Mouse (Mus musculus): ENCODE results near the gene Mink1.
"Not testable (repeated sequence)": the region's sequence is repeated elsewhere in the genome, so short reads cannot be mapped to it uniquely, and the experiment has no call there.

Mink1 gene

DNA sequence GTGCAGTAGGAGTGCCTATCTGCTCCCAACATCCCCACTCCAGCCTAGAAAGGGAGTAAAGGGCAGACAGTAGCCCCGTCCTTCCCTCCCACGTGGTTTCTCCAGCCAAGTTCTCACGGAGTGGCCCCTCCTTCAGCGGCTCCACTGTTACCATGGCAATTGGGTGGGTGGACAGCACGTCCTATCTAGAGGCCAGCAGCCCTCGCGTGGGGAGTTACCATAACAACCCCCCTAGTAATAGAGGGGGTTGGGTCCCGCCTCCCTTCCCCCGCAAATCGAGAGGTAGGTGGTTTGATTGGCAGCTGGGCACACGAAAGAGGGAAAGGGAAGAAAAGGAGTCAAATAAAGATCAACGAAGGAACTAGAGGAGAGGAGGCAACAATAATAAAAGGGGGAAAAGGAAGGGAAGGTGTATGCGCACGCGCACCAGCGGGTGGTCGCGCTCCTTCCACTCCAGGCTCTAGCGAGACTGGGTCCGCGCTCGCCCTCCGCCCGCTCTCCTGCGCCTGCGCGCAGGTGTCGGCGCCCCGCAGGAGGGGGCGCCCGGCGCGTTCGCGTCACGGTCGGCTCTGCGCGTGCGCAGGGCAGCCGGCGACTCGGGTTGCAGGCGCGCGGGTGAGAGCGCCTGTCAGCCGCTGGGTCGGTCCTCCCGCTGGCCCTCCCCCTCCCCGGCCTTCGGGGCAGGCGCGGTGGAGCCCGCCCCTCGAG lies at the start of gene Mink1:
Gene Mink1 (plus strand): TSS at position 595 of the 708 bp plus-strand sequence.
- peak; percentile 86 to 87 for DNase-seq (ENCODE audit: low spot score in 2 of 2)

- DNase-seq (ENCODE audit: low spot score in 2 of 2), result no peak
Observed at GRCm38 (mm10) chr11:70513520-70513919, 49.2 kb upstream of the Mink1 start.

DNA sequence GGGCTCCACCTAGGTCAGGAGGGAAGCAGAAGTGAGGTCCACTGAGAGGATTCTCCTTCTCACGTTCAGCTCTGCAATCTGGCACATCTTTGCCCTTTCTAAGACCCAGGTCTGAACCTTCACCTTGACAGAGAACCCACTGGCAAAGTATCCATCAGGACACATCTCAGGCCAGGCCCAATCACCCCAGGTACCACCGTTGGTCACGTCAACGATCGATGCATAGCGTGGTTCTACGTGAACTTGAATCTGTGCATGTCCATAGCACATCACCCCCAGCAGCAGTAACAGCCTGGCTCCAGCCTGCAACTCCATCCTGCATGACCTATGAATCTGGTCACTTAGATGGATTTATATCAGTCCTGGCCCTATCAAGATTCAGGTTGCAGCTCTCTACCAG lies 48.4 kb upstream of the Mink1 start, which contains the start of gene Vmo1:
Gene Vmo1 (minus strand): TSS at position 329 of the 400 bp plus-strand sequence.
- DNase-seq (ENCODE audit: low spot score in 2 of 2), result no peak

GRCm38 (mm10) chr11:70516352-70516751 lies 46.3 kb upstream of the Mink1 start:
- peak in 1 of 2 experiments; percentile 47 for DNase-seq (ENCODE audit: low spot score in 2 of 2)

GRCm38 (mm10) chr11:70518436-70518835 lies 44.2 kb upstream of the Mink1 start:
- DNase-seq (ENCODE audit: low spot score in 2 of 2), result no peak

- no peak for DNase-seq (ENCODE audit: low spot score in 2 of 2)
Observed at GRCm38 (mm10) chr11:70518923-70519322, 43.8 kb upstream of the Mink1 start, which contains the start of gene Gltpd2. TSS of gene Gltpd2 (plus strand) at chr11:70519196.

- DNase-seq (ENCODE audit: low spot score in 2 of 2), result no peak
Observed at GRCm38 (mm10) chr11:70520178-70520769, 42.4 kb upstream of the Mink1 start.

GRCm38 (mm10) chr11:70523306-70523989 lies 39.2 kb upstream of the Mink1 start:
- DNase-seq (ENCODE audit: low spot score in 2 of 2), result not testable (repeated sequence)

DNA sequence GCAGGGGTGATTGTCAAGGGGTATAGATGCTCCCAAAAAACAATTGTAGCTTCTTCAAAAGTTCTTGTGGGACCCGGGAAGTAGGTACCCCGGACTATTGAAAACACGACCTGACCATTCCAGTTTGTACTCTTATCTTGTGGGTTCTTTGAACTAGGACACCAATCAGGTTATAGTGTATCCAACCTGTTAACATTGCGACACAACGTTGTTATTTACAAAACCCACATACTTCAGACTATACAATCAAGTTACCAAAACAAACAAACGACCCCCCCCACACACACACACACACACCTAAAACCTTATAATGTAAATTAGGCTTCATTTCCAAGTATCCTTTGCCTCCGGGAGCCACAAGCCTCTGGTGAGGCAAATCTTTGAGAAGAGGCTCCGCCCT lies 37.9 kb upstream of the Mink1 start:
- DNase-seq (ENCODE audit: low spot score in 2 of 2), result no peak

DNA sequence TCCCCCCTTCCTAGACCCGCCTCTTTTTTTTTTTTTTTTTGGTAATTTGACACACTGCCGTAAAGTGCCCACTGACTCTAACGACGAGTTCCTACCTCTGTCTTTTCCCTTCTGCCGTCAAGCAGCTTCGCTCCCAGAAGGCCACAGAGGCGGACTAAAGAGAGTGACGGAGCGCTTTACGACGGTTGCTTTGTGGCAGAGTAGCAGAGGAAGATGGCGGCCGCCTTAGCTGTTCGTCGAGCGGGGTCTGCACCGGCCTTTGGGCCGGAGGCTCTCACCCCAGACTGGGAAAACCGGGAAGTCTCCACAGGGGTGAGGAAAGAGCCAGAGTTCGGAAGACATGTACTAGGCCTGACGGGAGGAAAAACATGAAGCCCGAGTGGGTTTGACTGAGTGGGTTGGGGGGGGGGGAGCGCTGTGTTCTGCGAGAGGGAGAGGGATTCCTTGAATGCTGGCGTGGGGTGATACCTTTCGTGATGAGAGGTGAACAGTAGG lies 37.5 kb upstream of the Mink1 start, which contains the start of gene Psmb6:
Gene Psmb6 (plus strand): TSS at position 184 of the 495 bp plus-strand sequence.
- DNase-seq (ENCODE audit: low spot score in 2 of 2), result peak; percentile 94 to 96

DNA sequence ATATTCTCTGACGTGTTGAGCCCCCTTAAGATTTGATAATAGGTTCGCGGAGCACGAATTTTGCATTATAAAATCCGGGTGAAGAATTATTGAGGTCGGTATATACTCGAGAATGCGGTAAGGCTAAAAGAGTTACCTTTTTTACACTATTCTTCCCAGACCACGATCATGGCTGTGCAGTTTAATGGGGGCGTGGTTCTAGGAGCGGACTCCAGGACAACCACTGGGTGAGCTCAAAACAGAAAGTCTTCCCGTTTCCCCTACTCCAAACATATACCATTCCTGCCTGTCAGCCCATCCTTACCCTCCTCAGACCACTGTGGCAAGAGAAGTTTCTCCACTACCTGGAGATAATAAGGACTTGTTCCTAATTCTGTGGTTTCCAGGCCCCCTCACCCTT lies 37.0 kb upstream of the Mink1 start:
- DNase-seq (ENCODE audit: low spot score in 2 of 2), result no peak

GRCm38 (mm10) chr11:70526211-70526610 lies 36.5 kb upstream of the Mink1 start:
- DNase-seq (ENCODE audit: low spot score in 2 of 2), result no peak

- DNase-seq (ENCODE audit: low spot score in 2 of 2), result no peak
Observed at GRCm38 (mm10) chr11:70528610-70529009, 34.1 kb upstream of the Mink1 start.

- DNase-seq (ENCODE audit: low spot score in 2 of 2), result not testable (repeated sequence)
Observed at GRCm38 (mm10) chr11:70531065-70531464, 31.6 kb upstream of the Mink1 start.

DNA sequence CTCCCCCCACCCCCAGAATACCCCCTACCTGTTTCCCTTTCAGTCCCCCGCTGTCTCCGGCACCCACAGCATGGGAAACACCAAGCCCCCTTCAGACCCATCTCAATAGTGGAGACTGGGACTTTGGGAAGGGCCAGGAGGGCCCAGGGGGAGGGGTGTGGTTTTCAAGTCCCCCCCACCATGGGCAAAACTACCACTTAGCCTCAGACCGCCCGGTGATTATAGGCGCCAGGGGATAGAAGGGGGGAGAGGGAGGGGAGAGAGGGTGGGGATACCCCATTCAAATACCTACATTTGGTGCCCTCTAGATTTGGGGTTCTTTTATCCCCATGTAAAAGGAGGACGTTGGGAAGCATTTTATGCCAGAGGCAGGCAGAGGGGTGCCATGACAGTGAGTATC lies 29.8 kb upstream of the Mink1 start, which contains the start of gene Gm40193:
Gene Gm40193 (minus strand): TSS at position 101 of the 400 bp plus-strand sequence.
- no peak for DNase-seq (ENCODE audit: low spot score in 2 of 2)

- no peak for DNase-seq (ENCODE audit: low spot score in 2 of 2)
Observed at GRCm38 (mm10) chr11:70539423-70539822, 23.3 kb upstream of the Mink1 start.

DNA sequence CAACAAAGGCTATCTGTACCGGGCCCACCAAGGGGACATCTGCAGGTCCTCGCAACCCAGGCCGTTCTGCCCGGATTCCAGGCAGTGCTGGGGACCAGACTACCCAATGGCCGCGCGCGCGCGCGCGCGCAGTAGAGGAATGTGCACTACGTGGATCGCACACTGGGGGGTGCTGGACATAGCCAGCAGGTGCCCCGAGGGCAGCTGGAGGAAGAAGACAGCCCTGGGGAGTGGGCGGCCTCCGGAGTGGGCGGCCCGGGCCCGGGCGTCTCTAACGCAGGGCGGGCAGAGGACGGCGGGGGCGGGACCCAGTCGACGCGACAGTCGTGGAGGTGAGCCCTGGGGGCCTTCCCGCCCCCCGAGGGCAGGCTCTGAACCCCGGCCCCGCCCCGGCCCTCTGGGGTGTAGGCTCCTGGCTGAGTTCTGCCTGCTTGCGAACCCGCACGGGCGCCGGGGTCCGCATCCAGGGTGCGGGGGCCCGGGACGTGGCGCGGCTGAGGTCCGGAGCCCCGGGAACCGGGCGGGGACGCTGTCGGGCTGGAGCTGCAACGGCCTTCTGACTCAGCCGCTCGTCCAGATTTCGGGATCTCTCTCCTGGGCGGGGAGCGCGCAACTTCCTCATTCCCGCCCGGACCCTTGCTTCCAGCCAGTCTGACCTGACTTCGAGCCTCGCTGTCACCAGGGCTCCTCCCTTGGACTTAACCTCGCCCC lies 22.6 kb upstream of the Mink1 start, which contains the start of gene Pld2:
Gene Pld2 (plus strand): TSS at position 188 of the 711 bp plus-strand sequence.
- DNase-seq (ENCODE audit: low spot score in 2 of 2), result peak; percentile 85 to 86

GRCm38 (mm10) chr11:70540928-70541327 lies 21.8 kb upstream of the Mink1 start:
- DNase-seq (ENCODE audit: low spot score in 2 of 2), result no peak

- no peak for DNase-seq (ENCODE audit: low spot score in 2 of 2)
Observed at GRCm38 (mm10) chr11:70541415-70541814, 21.3 kb upstream of the Mink1 start.

DNA sequence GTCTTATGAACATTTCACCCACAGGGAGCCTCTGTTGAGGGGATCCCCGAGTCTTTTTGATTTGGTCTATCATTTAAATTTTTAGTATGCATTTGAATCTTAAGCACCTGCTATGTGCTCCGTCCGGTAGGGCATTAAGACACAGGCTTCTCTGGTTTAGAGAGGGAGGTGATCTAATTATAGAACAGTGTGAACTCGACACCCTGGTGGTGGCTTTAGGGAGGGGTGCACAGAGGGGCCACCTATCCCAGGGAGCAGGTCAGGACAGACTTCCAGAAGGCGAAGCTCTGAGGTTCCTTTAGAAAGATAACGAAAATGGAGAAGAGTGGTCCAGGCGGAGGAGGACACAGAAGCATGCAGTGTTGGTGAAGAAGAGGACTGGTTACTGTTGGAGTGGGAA lies 18.2 kb upstream of the Mink1 start:
- DNase-seq (ENCODE audit: low spot score in 2 of 2), result no peak

- DNase-seq (ENCODE audit: low spot score in 2 of 2), result no peak
Observed at GRCm38 (mm10) chr11:70551526-70551925, 11.2 kb upstream of the Mink1 start.

Measured in spleen, postnatal 36 days (tissue).